Mouse (Mus musculus): ENCODE measurements around the gene Sell. TPM values are rescaled to one million over a fixed set of nuclear protein-coding genes. Genes with fewer than 3 reads are reported as not detected.

Sell gene
- polyA plus RNA-seq, 1 experiment from 2014 or later, result 0.79 TPM

GRCm38 (mm10) chr1:164077031-164077430 lies 15.2 kb downstream of the Sell start:
- H3K36me3 ChIP-seq (ENCODE audit: control insufficient read depth, insufficient read depth, low read length), result no peaks in the 10 kb centered on the region
- no peak overlapping the region for H3K9ac ChIP-seq (ENCODE audit: low read depth, low read length)
- DNase-seq (ENCODE audit: low spot score), result no peak
- H3K4me2 ChIP-seq (ENCODE audit: low read depth, low read length), result no peak overlapping the region
- 86% methylated on average over 3 of the region's 3 CpGs for WGBS
- H3K4me1 ChIP-seq (ENCODE audit: control insufficient read depth, insufficient read depth, low read length), result no peaks in the 10 kb centered on the region
- no peaks in the 10 kb centered on the region for H3K27me3 ChIP-seq (replicated peaks; ENCODE audit: control insufficient read depth, insufficient read depth, low read length)
- no peaks in the 10 kb centered on the region for H3K9me3 ChIP-seq (ENCODE audit: control insufficient read depth, low read length)
- ATAC-seq (ENCODE audit: low read depth), result no peak
- no peak overlapping the region for H3K27ac ChIP-seq (replicated peaks; ENCODE audit: low read depth, low read length)
- no peak overlapping the region for H3K4me3 ChIP-seq (ENCODE audit: low read depth, low read length)

- no peak overlapping the region for H3K4me3 ChIP-seq (ENCODE audit: low read depth, low read length)
- ATAC-seq (ENCODE audit: low read depth) (no peak), DNase-seq (ENCODE audit: low spot score) (no peak)
- H3K4me1 ChIP-seq (ENCODE audit: control insufficient read depth, insufficient read depth, low read length), result no peaks in the 10 kb centered on the region
- H3K27me3 ChIP-seq (replicated peaks; ENCODE audit: control insufficient read depth, insufficient read depth, low read length), result no peaks in the 10 kb centered on the region
- H3K4me2 ChIP-seq (ENCODE audit: low read depth, low read length), result no peak overlapping the region
- WGBS, result 81% methylated on average over 4 of the region's 4 CpGs
- H3K9me3 ChIP-seq (ENCODE audit: control insufficient read depth, low read length), result no peaks in the 10 kb centered on the region
- H3K9ac ChIP-seq (ENCODE audit: low read depth, low read length), result no peak overlapping the region
- H3K36me3 ChIP-seq (ENCODE audit: control insufficient read depth, insufficient read depth, low read length), result no peaks in the 10 kb centered on the region
- no peak overlapping the region for H3K27ac ChIP-seq (replicated peaks; ENCODE audit: low read depth, low read length)
Measured at GRCm38 (mm10) chr1:164078323-164078741, 16.6 kb downstream of the Sell start.

GRCm38 (mm10) chr1:164079091-164079490 lies 17.3 kb downstream of the Sell start:
- Histone ChIP-seq H3K4me3 (ENCODE audit: low read depth, low read length) (no peak overlapping the region), H3K4me1 (ENCODE audit: control insufficient read depth, insufficient read depth, low read length) (no peaks in the 10 kb centered on the region), H3K4me2 (ENCODE audit: low read depth, low read length) (no peak overlapping the region), H3K9me3 (ENCODE audit: control insufficient read depth, low read length) (no peaks in the 10 kb centered on the region), H3K9ac (ENCODE audit: low read depth, low read length) (no peak overlapping the region), H3K27ac (replicated peaks; ENCODE audit: low read depth, low read length) (no peak overlapping the region), H3K36me3 (ENCODE audit: control insufficient read depth, insufficient read depth, low read length) (no peaks in the 10 kb centered on the region), H3K27me3 (replicated peaks; ENCODE audit: control insufficient read depth, insufficient read depth, low read length) (no peaks in the 10 kb centered on the region)
- DNase-seq (ENCODE audit: low spot score) (no peak), ATAC-seq (ENCODE audit: low read depth) (no peak)
- WGBS, result 82% methylated on average over 11 of the region's 11 CpGs

- Histone ChIP-seq H3K27me3 (replicated peaks; ENCODE audit: control insufficient read depth, insufficient read depth, low read length) (no peaks in the 10 kb centered on the region), H3K36me3 (ENCODE audit: control insufficient read depth, insufficient read depth, low read length) (no peaks in the 10 kb centered on the region), H3K9me3 (ENCODE audit: control insufficient read depth, low read length) (no peaks in the 10 kb centered on the region), H3K9ac (ENCODE audit: low read depth, low read length) (no peak overlapping the region), H3K27ac (replicated peaks; ENCODE audit: low read depth, low read length) (no peak overlapping the region), H3K4me3 (ENCODE audit: low read depth, low read length) (no peak overlapping the region), H3K4me2 (ENCODE audit: low read depth, low read length) (no peak overlapping the region), H3K4me1 (ENCODE audit: control insufficient read depth, insufficient read depth, low read length) (no peaks in the 10 kb centered on the region)
- no peak for ATAC-seq (ENCODE audit: low read depth)
- WGBS, result 83% methylated on average over 4 of the region's 4 CpGs
- DNase-seq (ENCODE audit: low spot score), result no peak
Measured at GRCm38 (mm10) chr1:164083046-164083445, 21.3 kb downstream of the Sell start.

GRCm38 (mm10) chr1:164086797-164087196 lies 25.0 kb downstream of the Sell start:
- 82% methylated on average over 3 of the region's 3 CpGs for WGBS

GRCm38 (mm10) chr1:164087872-164088271 lies 26.1 kb downstream of the Sell start:
- Histone ChIP-seq H3K27me3 (replicated peaks; ENCODE audit: control insufficient read depth, insufficient read depth, low read length) (no peaks in the 10 kb centered on the region), H3K27ac (replicated peaks; ENCODE audit: low read depth, low read length) (no peak overlapping the region), H3K4me2 (ENCODE audit: low read depth, low read length) (no peak overlapping the region), H3K36me3 (ENCODE audit: control insufficient read depth, insufficient read depth, low read length) (no peaks in the 10 kb centered on the region), H3K4me1 (ENCODE audit: control insufficient read depth, insufficient read depth, low read length) (no peaks in the 10 kb centered on the region), H3K4me3 (ENCODE audit: low read depth, low read length) (no peak overlapping the region), H3K9ac (ENCODE audit: low read depth, low read length) (no peak overlapping the region), H3K9me3 (ENCODE audit: control insufficient read depth, low read length) (no peaks in the 10 kb centered on the region)
- ATAC-seq (ENCODE audit: low read depth), result no peak
- WGBS, result 87% methylated on average over 5 of the region's 5 CpGs
- DNase-seq (ENCODE audit: low spot score), result no peak

More at GRCm38 (mm10) chr1:164086797-164087196, 25.0 kb downstream of the Sell start:
- H3K27ac ChIP-seq (replicated peaks; ENCODE audit: low read depth, low read length), result no peak overlapping the region
- no peak for DNase-seq (ENCODE audit: low spot score)
- H3K4me2 ChIP-seq (ENCODE audit: low read depth, low read length), result no peak overlapping the region
- H3K36me3 ChIP-seq (ENCODE audit: control insufficient read depth, insufficient read depth, low read length), result no peaks in the 10 kb centered on the region
- no peak overlapping the region for H3K9ac ChIP-seq (ENCODE audit: low read depth, low read length)
- no peaks in the 10 kb centered on the region for H3K4me1 ChIP-seq (ENCODE audit: control insufficient read depth, insufficient read depth, low read length)
- H3K4me3 ChIP-seq (ENCODE audit: low read depth, low read length), result no peak overlapping the region
- no peaks in the 10 kb centered on the region for H3K27me3 ChIP-seq (replicated peaks; ENCODE audit: control insufficient read depth, insufficient read depth, low read length)
- no peaks in the 10 kb centered on the region for H3K9me3 ChIP-seq (ENCODE audit: control insufficient read depth, low read length)
- no peak for ATAC-seq (ENCODE audit: low read depth)

- H3K9me3 ChIP-seq (ENCODE audit: control insufficient read depth, low read length), result no peaks in the 10 kb centered on the region
- DNase-seq (ENCODE audit: low spot score) (peak; percentile 7), ATAC-seq (ENCODE audit: low read depth) (no peak)
- 63% methylated on average over 6 of the region's 6 CpGs for WGBS
- H3K27me3 ChIP-seq (replicated peaks; ENCODE audit: control insufficient read depth, insufficient read depth, low read length), result no peaks in the 10 kb centered on the region
- H3K36me3 ChIP-seq (ENCODE audit: control insufficient read depth, insufficient read depth, low read length), result no peaks in the 10 kb centered on the region
- H3K4me2 ChIP-seq (ENCODE audit: low read depth, low read length), result no peak overlapping the region
- no peak overlapping the region for H3K4me3 ChIP-seq (ENCODE audit: low read depth, low read length)
- no peak overlapping the region for H3K9ac ChIP-seq (ENCODE audit: low read depth, low read length)
- no peaks in the 10 kb centered on the region for H3K4me1 ChIP-seq (ENCODE audit: control insufficient read depth, insufficient read depth, low read length)
- H3K27ac ChIP-seq (replicated peaks; ENCODE audit: low read depth, low read length), result no peak overlapping the region
Measured at GRCm38 (mm10) chr1:164096780-164097179, 35.0 kb downstream of the Sell start.

- WGBS, result 79% methylated on average over 2 of the region's 2 CpGs
- Histone ChIP-seq H3K27me3 (replicated peaks; ENCODE audit: control insufficient read depth, insufficient read depth, low read length) (no peaks in the 10 kb centered on the region), H3K9me3 (ENCODE audit: control insufficient read depth, low read length) (no peaks in the 10 kb centered on the region), H3K27ac (replicated peaks; ENCODE audit: low read depth, low read length) (no peak overlapping the region), H3K4me1 (ENCODE audit: control insufficient read depth, insufficient read depth, low read length) (no peaks in the 10 kb centered on the region), H3K4me3 (ENCODE audit: low read depth, low read length) (no peak overlapping the region), H3K9ac (ENCODE audit: low read depth, low read length) (no peak overlapping the region), H3K36me3 (ENCODE audit: control insufficient read depth, insufficient read depth, low read length) (no peaks in the 10 kb centered on the region), H3K4me2 (ENCODE audit: low read depth, low read length) (no peak overlapping the region)
- DNase-seq (ENCODE audit: low spot score) (no peak), ATAC-seq (ENCODE audit: low read depth) (no peak)
Measured at GRCm38 (mm10) chr1:164097911-164098310, 36.1 kb downstream of the Sell start.

GRCm38 (mm10) chr1:164098372-164098771 lies 36.6 kb downstream of the Sell start:
- no peaks in the 10 kb centered on the region for H3K27me3 ChIP-seq (replicated peaks; ENCODE audit: control insufficient read depth, insufficient read depth, low read length)
- no peak overlapping the region for H3K4me3 ChIP-seq (ENCODE audit: low read depth, low read length)
- H3K4me1 ChIP-seq (ENCODE audit: control insufficient read depth, insufficient read depth, low read length), result no peaks in the 10 kb centered on the region
- H3K27ac ChIP-seq (replicated peaks; ENCODE audit: low read depth, low read length), result no peak overlapping the region
- ATAC-seq (ENCODE audit: low read depth) (no peak), DNase-seq (ENCODE audit: low spot score) (no peak)
- no peak overlapping the region for H3K9ac ChIP-seq (ENCODE audit: low read depth, low read length)
- WGBS, result 65% methylated on average over 2 of the region's 2 CpGs
- no peaks in the 10 kb centered on the region for H3K36me3 ChIP-seq (ENCODE audit: control insufficient read depth, insufficient read depth, low read length)
- H3K9me3 ChIP-seq (ENCODE audit: control insufficient read depth, low read length), result no peaks in the 10 kb centered on the region
- no peak overlapping the region for H3K4me2 ChIP-seq (ENCODE audit: low read depth, low read length)
